Mouse (Mus musculus): Measurements from ENCODE around the gene Fgfr2. TPM values are rescaled to one million over a fixed set of nuclear protein-coding genes. Genes with fewer than 3 reads are reported as not detected.

Gene Fgfr2
- polyA plus RNA-seq, 1 experiment from 2014 or later: 20.3 TPM

- H3K27ac ChIP-seq (ENCODE audit: low read length): peak overlapping the region; percentile 99
- ATAC-seq (replicated peaks; ENCODE audit: extremely low read depth, insufficient read depth, low FRiP score): peak; percentile 29
- H3K9me3 ChIP-seq (replicated peaks; ENCODE audit: control insufficient read depth, low read length): no peaks in the 10 kb centered on the region
- H3K36me3 ChIP-seq (ENCODE audit: control insufficient read depth, insufficient read depth): no peaks in the 10 kb centered on the region
- H3K4me3 ChIP-seq (ENCODE audit: low read length): peak overlapping the region; percentile 94
- H3K4me2 ChIP-seq (ENCODE audit: low read depth, low read length): peak overlapping the region; percentile 96
- peaks cover 43% of the 10 kb centered on the region for H3K4me1 ChIP-seq (ENCODE audit: control insufficient read depth, insufficient read depth, low read length)
- H3K9ac ChIP-seq (ENCODE audit: low read length): peak overlapping the region; percentile 98
- no peaks in the 10 kb centered on the region for H3K27me3 ChIP-seq (ENCODE audit: control insufficient read depth, insufficient read depth, low read length)
- 0% methylated on average over 73 of the region's 94 CpGs for WGBS
These were observed 1.3 kb downstream of the Fgfr2 start for GRCm38 (mm10) chr7:133121661-133122378.

GRCm38 (mm10) chr7:133121080-133121607 is 2.0 kb downstream of the Fgfr2 start:
- Histone ChIP-seq H3K36me3 (ENCODE audit: control insufficient read depth, insufficient read depth) (no peaks in the 10 kb centered on the region), H3K27ac (ENCODE audit: low read length) (peak overlapping the region; percentile 99), H3K4me1 (ENCODE audit: control insufficient read depth, insufficient read depth, low read length) (peaks cover 50% of the 10 kb centered on the region), H3K4me2 (ENCODE audit: low read depth, low read length) (peak overlapping the region; percentile 96), H3K27me3 (ENCODE audit: control insufficient read depth, insufficient read depth, low read length) (no peaks in the 10 kb centered on the region), H3K9ac (ENCODE audit: low read length) (peak overlapping the region; percentile 98), H3K9me3 (replicated peaks; ENCODE audit: control insufficient read depth, low read length) (no peaks in the 10 kb centered on the region), H3K4me3 (ENCODE audit: low read length) (peak overlapping the region; percentile 94)
- WGBS: 4% methylated on average over 14 of the region's 14 CpGs
- no peak for ATAC-seq (replicated peaks; ENCODE audit: extremely low read depth, insufficient read depth, low FRiP score)

GRCm38 (mm10) chr7:133120221-133120751 is 2.9 kb downstream of the Fgfr2 start:
- no peaks in the 10 kb centered on the region for H3K27me3 ChIP-seq (ENCODE audit: control insufficient read depth, insufficient read depth, low read length)
- no peak for ATAC-seq (replicated peaks; ENCODE audit: extremely low read depth, insufficient read depth, low FRiP score)
- H3K9ac ChIP-seq (ENCODE audit: low read length): peak overlapping the region; percentile 69
- H3K36me3 ChIP-seq (ENCODE audit: control insufficient read depth, insufficient read depth): no peaks in the 10 kb centered on the region
- WGBS: 13% methylated on average over 15 of the region's 15 CpGs
- H3K27ac ChIP-seq (ENCODE audit: low read length): peak overlapping the region; percentile 46; the same call in 1 of the 2 replicates
- no peaks in the 10 kb centered on the region for H3K9me3 ChIP-seq (replicated peaks; ENCODE audit: control insufficient read depth, low read length)
- peak overlapping the region; percentile 96 for H3K4me2 ChIP-seq (ENCODE audit: low read depth, low read length)
- H3K4me3 ChIP-seq (ENCODE audit: low read length): peak overlapping the region; percentile 94
- peaks cover 57% of the 10 kb centered on the region for H3K4me1 ChIP-seq (ENCODE audit: control insufficient read depth, insufficient read depth, low read length)

- no peak overlapping the region for H3K4me3 ChIP-seq (ENCODE audit: low read length)
- H3K9ac ChIP-seq (ENCODE audit: low read length): no peak overlapping the region
- 33% methylated on average over 2 of the region's 2 CpGs for WGBS
- H3K36me3 ChIP-seq (ENCODE audit: control insufficient read depth, insufficient read depth): no peaks in the 10 kb centered on the region
- peaks cover 67% of the 10 kb centered on the region for H3K4me1 ChIP-seq (ENCODE audit: control insufficient read depth, insufficient read depth, low read length)
- no peak overlapping the region for H3K4me2 ChIP-seq (ENCODE audit: low read depth, low read length)
- H3K27me3 ChIP-seq (ENCODE audit: control insufficient read depth, insufficient read depth, low read length): no peaks in the 10 kb centered on the region
- no peaks in the 10 kb centered on the region for H3K9me3 ChIP-seq (replicated peaks; ENCODE audit: control insufficient read depth, low read length)
- ATAC-seq (replicated peaks; ENCODE audit: extremely low read depth, insufficient read depth, low FRiP score): no peak
- peak overlapping the region; percentile 0 for H3K27ac ChIP-seq (ENCODE audit: low read length)
These were observed 5.3 kb downstream of the Fgfr2 start for GRCm38 (mm10) chr7:133117815-133118214.

GRCm38 (mm10) chr7:133116542-133116941 is 6.6 kb downstream of the Fgfr2 start:
- peak overlapping the region; percentile 78 for H3K27ac ChIP-seq (ENCODE audit: low read length)
- no peaks in the 10 kb centered on the region for H3K27me3 ChIP-seq (ENCODE audit: control insufficient read depth, insufficient read depth, low read length)
- no peaks in the 10 kb centered on the region for H3K9me3 ChIP-seq (replicated peaks; ENCODE audit: control insufficient read depth, low read length)
- H3K36me3 ChIP-seq (ENCODE audit: control insufficient read depth, insufficient read depth): no peaks in the 10 kb centered on the region
- peak overlapping the region; percentile 64 for H3K4me2 ChIP-seq (ENCODE audit: low read depth, low read length)
- peak overlapping the region; percentile 33; the same call in 1 of the 2 replicates for H3K9ac ChIP-seq (ENCODE audit: low read length)
- no peak for ATAC-seq (replicated peaks; ENCODE audit: extremely low read depth, insufficient read depth, low FRiP score)
- no peak overlapping the region for H3K4me3 ChIP-seq (ENCODE audit: low read length)
- H3K4me1 ChIP-seq (ENCODE audit: control insufficient read depth, insufficient read depth, low read length): peaks cover 80% of the 10 kb centered on the region

- H3K9ac ChIP-seq (ENCODE audit: low read length): peak overlapping the region; percentile 66
- no peaks in the 10 kb centered on the region for H3K9me3 ChIP-seq (replicated peaks; ENCODE audit: control insufficient read depth, low read length)
- peak overlapping the region; percentile 36 for H3K4me3 ChIP-seq (ENCODE audit: low read length)
- H3K27ac ChIP-seq (ENCODE audit: low read length): peak overlapping the region; percentile 78
- H3K36me3 ChIP-seq (ENCODE audit: control insufficient read depth, insufficient read depth): no peaks in the 10 kb centered on the region
- H3K4me2 ChIP-seq (ENCODE audit: low read depth, low read length): peak overlapping the region; percentile 64
- H3K4me1 ChIP-seq (ENCODE audit: control insufficient read depth, insufficient read depth, low read length): peaks cover 84% of the 10 kb centered on the region
- H3K27me3 ChIP-seq (ENCODE audit: control insufficient read depth, insufficient read depth, low read length): no peaks in the 10 kb centered on the region
- ATAC-seq (replicated peaks; ENCODE audit: extremely low read depth, insufficient read depth, low FRiP score): no peak
- WGBS: 11% methylated on average over 15 of the region's 15 CpGs
These were observed 7.3 kb downstream of the Fgfr2 start for GRCm38 (mm10) chr7:133115886-133116285.

GRCm38 (mm10) chr7:133114847-133115470 is 8.2 kb downstream of the Fgfr2 start:
- H3K4me3 ChIP-seq (ENCODE audit: low read length): peak overlapping the region; percentile 36
- no peaks in the 10 kb centered on the region for H3K27me3 ChIP-seq (ENCODE audit: control insufficient read depth, insufficient read depth, low read length)
- H3K9me3 ChIP-seq (replicated peaks; ENCODE audit: control insufficient read depth, low read length): no peaks in the 10 kb centered on the region
- H3K27ac ChIP-seq (ENCODE audit: low read length): peak overlapping the region; percentile 78
- H3K9ac ChIP-seq (ENCODE audit: low read length): peak overlapping the region; percentile 66
- H3K4me2 ChIP-seq (ENCODE audit: low read depth, low read length): peak overlapping the region; percentile 64
- H3K4me1 ChIP-seq (ENCODE audit: control insufficient read depth, insufficient read depth, low read length): peaks cover 78% of the 10 kb centered on the region
- H3K36me3 ChIP-seq (ENCODE audit: control insufficient read depth, insufficient read depth): no peaks in the 10 kb centered on the region
- WGBS: 15% methylated on average over 20 of the region's 20 CpGs
- peak; percentile 66; the same call in 1 of the 2 replicates for ATAC-seq (replicated peaks; ENCODE audit: extremely low read depth, insufficient read depth, low FRiP score)

- H3K9me3 ChIP-seq (replicated peaks; ENCODE audit: control insufficient read depth, low read length): no peaks in the 10 kb centered on the region
- no peak overlapping the region for H3K4me2 ChIP-seq (ENCODE audit: low read depth, low read length)
- no peak overlapping the region for H3K9ac ChIP-seq (ENCODE audit: low read length)
- no peaks in the 10 kb centered on the region for H3K27me3 ChIP-seq (ENCODE audit: control insufficient read depth, insufficient read depth, low read length)
- H3K4me1 ChIP-seq (ENCODE audit: control insufficient read depth, insufficient read depth, low read length): peaks cover 75% of the 10 kb centered on the region
- WGBS: 76% methylated on average over 8 of the region's 8 CpGs
- ATAC-seq (replicated peaks; ENCODE audit: extremely low read depth, insufficient read depth, low FRiP score): no peak
- no peaks in the 10 kb centered on the region for H3K36me3 ChIP-seq (ENCODE audit: control insufficient read depth, insufficient read depth)
- no peak overlapping the region for H3K4me3 ChIP-seq (ENCODE audit: low read length)
- peak overlapping the region; percentile 54; the same call in 1 of the 2 replicates for H3K27ac ChIP-seq (ENCODE audit: low read length)
These were observed 9.8 kb downstream of the Fgfr2 start for GRCm38 (mm10) chr7:133113185-133113895.
